Mouse (Mus musculus) neutrophil, adult 5-6 weeks (primary cell): Measurements from ENCODE around the gene Smpd2. TPM values are rescaled to one million over a fixed set of nuclear protein-coding genes. Genes with fewer than 3 reads are reported as not detected.
A peak's percentile ranks its signal among the peaks of the same experiment; 100 is the strongest.

Source experiments
- ATAC-seq: fragments of 151-379, 151-347 bp; 2 replicates; pipeline ENCODE4 v1.8.0; 2017; ENCODE audit warnings: mild to moderate bottlenecking, moderate TSS enrichment; ENCODE audit not compliant: insufficient number of reproducible peaks, poor library complexity, low FRiP score, severe bottlenecking; ENCODE audit errors: extremely low read depth
- total RNA-seq: library from RNA; stranded (forward); fragments of 200-1000 nt; gene quantifications from 2 replicates; pipeline ENCODE4 v1.2.3, GENCODE M21; 2017

Smpd2 gene
- total RNA-seq = 24.4 and 25.5 TPM in 2 replicates

- peak; percentile 93 for ATAC-seq
Observed at GRCm38 (mm10) chr10:41489708-41490517, at the start of gene Smpd2, which contains the start of gene Ppil6. Gene Smpd2 (minus strand): TSS chr10:41490369. Gene Ppil6 (plus strand): TSS chr10:41490439.

DNA sequence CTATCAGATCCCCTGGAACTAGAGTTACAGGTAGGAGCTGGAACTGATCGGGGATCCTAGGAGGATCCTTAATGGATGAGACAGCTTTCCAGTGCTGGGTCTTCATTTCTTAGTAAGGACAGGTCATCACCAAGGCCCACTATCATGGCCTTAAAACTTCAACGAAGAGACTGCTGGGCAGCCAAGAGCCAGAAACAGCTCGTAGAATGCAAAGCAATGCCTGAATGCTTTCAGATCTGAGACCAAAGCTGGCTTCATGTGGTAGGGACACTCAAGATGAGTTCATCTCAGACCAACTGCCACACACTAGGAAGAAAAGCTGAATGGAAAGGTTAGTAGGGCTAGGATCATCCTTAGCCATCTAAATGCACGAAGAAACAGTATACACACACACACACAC lies 48.8 kb upstream of the Smpd2 start:
- no peak for ATAC-seq

- no peak for ATAC-seq
Observed at GRCm38 (mm10) chr10:41537983-41538330, 47.8 kb upstream of the Smpd2 start.

DNA sequence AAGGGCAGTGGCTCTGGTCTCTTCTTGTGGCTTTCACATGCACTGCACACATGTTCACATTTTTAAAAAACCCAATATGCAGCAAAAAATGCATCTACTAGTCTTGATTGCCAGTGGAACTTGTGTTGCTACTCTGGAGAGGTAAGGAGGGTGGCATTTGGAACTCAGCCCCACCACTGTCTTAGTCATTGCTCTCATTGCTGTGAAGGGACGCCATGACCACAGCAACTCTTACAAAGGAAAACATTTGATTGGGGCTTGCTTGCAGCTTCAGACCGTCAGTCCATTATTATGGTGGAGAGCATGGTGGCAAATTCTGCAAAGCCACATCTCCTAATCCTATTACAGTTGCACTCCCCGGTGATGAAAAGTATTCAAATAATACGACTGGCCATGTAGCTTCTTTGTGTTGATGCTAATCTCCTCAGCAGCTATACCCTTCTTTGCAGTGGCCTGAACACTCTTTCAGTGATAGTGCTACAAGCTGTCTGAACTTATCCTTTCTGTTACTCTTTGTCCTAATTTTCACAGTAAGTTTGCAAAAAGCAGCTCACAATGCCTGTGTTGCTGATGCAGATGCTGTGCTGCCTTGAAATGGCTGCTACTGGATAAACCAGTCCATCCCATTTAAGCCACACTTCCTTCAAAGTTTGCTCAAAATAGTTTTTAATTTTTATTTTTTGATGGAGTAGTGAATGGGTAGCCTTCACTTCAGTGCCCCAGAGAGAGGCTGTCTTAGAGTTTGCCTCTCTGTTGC lies 47.2 kb upstream of the Smpd2 start:
- ATAC-seq = no peak

DNA sequence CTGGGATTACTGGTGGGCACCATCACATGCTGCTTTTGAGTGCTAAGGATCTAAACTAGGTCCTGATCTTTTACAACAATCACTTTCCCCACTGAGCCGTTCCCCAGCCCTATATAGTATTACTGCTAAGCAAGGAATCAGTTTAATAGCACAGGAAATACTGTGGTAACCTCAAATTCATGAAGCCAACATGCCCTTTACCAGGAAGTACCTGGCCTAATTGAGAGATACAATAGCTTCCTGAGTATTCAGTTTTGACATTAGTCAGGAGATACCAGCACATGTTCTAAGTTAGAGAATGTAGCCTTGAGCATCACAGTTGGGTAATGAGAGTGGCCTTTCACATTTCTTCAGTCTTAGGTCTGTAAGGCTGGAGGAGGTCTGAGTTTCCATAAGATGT lies 46.5 kb upstream of the Smpd2 start:
- ATAC-seq = no peak

DNA sequence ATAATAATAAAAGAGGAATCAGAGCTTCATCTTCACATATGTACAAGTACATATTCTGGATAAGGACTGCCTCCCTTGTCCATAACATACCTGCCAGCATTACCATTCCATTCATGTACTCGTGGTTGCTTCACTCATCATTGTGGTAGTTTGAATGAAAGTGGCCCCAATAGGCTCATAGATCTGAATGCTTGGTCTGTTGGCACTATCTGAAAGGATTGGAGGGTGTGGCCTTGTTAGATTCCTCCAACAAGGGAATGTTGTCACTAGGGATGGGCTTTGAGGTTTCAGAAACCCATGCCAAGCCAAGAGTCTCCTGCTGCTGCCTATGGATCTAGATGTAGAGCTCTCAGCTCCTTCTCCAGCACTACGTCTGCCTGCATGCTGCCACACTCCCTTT lies 45.8 kb upstream of the Smpd2 start:
- no peak for ATAC-seq

GRCm38 (mm10) chr10:41529972-41530371 lies 39.8 kb upstream of the Smpd2 start:
- no peak for ATAC-seq

GRCm38 (mm10) chr10:41525696-41526095 lies 35.5 kb upstream of the Smpd2 start:
- no peak for ATAC-seq

GRCm38 (mm10) chr10:41523386-41523785 lies 33.2 kb upstream of the Smpd2 start:
- ATAC-seq = no peak

DNA sequence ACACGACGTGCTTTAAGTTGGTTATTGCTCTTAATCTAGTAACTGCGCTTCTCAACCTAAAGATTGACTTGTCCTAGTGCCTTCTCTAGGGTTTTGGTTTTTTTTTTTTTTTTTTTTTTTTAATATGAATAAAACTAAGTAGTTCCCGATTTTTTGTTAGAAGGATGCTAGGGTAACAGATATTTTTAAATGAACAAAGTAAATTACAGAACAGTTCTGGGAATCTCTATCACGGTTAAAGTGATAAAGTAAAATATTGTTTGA lies 30.2 kb upstream of the Smpd2 start:
- no peak for ATAC-seq

DNA sequence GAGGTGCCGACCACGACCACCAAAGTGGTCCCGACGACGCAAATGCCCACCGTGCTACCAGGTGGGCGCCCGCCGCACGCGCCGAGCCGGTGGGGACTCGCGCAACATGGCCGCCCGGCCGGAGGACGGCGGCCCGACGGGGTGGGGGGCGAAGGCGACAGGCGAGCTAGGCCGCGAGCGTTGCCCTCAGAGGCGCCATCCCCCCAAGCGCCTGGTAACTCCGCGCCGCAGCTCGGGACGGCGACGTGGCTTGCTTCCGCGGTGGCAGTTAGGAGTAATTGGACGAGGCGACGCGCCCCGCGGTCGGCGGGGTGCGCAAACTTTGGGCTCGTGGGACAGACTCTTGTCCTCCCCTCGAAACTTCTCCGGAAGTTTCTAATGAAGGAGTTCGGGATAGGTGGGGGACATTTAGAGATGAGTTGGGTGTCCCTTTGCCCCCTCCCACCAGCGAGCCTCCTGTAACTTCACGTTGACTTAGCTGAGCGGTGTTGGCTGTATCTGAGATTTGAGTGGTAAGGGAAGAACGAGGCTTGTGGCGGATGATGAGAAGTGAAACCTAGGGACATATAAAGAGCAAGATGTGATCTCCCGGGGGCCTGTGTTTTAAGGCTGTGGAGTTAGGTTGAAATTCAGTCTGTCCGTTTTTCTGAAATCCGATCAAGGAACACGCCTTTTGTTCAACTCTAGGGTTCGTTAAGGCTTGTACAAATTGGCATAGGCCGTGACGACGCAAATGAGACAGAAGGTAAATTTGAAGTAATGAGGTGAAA lies 29.7 kb upstream of the Smpd2 start:
- no peak for ATAC-seq

GRCm38 (mm10) chr10:41518981-41519618 lies 28.9 kb upstream of the Smpd2 start, which contains the start of gene Cd164:
Gene Cd164 (plus strand): TSS chr10:41519414.
- peak; percentile 66 for ATAC-seq

DNA sequence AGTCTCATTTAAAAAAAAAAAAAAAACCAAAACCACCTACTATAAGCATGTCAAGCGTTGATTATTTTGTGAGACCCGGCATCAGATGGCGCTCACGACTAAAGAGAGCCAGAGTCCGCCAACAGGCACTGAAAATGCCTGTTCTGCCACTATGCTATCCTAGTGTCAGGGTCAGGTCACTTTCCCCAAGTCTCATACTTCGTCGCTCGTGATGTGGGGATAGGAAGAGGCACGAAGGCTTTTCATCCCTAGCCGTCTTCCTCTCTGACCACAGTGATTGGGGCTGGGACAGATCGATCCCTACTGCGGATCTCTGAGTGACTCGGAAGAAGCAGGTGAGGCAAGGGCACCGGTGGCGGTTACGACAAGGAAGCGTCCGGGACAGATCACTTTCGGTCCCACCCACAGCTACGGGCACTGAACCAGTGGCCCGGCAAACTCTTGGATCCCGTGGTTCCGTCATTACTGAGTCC lies 28.4 kb upstream of the Smpd2 start:
- ATAC-seq = peak; percentile 61

GRCm38 (mm10) chr10:41514921-41515320 lies 24.8 kb upstream of the Smpd2 start:
- ATAC-seq = no peak

DNA sequence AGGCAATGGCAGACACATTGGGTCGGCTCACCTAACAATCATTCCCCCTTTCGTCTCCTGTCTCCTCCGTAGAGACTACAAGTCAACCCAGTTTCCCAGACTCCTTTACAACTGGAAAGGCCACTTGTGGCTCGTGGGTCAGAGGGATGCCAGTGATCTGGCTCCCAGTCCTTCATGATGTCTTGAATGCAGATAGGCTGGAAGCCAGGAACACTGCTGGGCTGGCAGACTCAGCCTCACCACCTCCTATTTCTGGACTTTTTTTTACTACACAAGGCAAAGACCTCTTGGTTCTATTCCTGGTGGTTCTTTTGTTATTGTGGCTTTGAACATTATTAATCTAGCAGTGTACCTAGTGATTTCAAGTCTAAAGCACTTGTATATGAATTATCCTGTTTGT lies 24.1 kb upstream of the Smpd2 start:
- ATAC-seq = no peak

DNA sequence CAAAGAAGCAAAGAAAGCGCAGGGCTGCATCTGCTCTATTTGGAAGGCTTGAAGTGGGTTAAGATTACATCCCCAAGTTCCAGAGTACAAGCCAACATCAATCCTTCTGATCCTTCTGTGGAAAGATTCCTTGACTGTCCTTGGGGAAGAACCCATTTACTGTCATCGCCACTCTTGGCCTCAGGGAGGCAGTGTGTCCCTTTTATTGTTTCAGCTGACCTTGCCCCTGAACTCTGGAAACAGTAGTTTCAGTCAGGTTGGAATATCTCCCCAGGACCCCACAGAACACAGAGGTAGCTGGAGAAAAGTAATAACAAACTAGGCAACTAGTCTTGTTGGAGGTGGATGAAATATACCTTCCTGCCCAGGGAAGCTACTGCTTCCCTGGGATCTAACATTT lies 19.0 kb upstream of the Smpd2 start:
- peak; percentile 52; the same call in 1 of the 2 replicates for ATAC-seq

- ATAC-seq = peak; percentile 88
Observed at GRCm38 (mm10) chr10:41505446-41505845, 15.3 kb upstream of the Smpd2 start.

DNA sequence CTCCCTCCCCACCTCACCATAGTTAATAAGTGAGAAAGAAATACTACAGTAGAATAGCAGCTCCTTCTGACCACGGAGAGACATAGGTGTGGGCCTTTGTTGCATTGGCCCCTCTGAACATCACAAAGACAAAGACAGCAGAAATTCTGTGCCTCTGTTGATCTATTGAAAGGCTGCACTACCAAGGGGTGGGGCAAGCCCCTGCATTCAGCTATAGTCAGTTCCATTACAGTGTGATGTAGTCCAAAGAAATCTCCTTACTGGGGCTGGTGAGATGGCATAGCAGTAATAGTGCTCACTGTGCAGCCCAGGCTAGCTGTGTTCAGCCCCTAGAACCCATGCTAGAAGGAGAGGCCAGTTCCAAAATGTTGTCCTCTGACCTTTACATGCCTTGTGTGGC lies 14.8 kb upstream of the Smpd2 start:
- ATAC-seq = no peak

GRCm38 (mm10) chr10:41500941-41501340 lies 10.8 kb upstream of the Smpd2 start:
- ATAC-seq = no peak
